Comparison of ENCODE assay signal across 27 mouse cellular contexts in genomic region chr9:121865425-121866008, GRCm38 (mm10). TPM values are rescaled to one million over a fixed set of nuclear protein-coding genes. Genes with fewer than 3 reads are reported as not detected.
DNase-seq lines count a peak whose midpoint lies in the region; ATAC-seq and TF ChIP-seq lines count a peak whose summit lies in the region.
"Had no signal": no experiment of that assay in that cellular context is flagged by ENCODE, and none has a peak within 500 bp of the region (broad histone marks: within the 10 kb centered on the region; RNA-seq: fewer than 3 reads in every experiment).

No protein-coding gene starts in this region.

- no peaks in the 10 kb centered on the region for H3K36me3 ChIP-seq in heart, embryonic 10.5 days
- H3K36me3 ChIP-seq in lung, postnatal 0 days (ENCODE audit: insufficient read depth, low read length): no peaks in the 10 kb centered on the region
- H3K36me3 ChIP-seq in small intestine, adult 2 months (ENCODE audit: control insufficient read depth, insufficient read depth, low read length): no peaks in the 10 kb centered on the region
- H3K36me3 ChIP-seq: hindbrain, embryonic 15.5 days; midbrain, embryonic 12.5 days had no signal

- H3K27me3 ChIP-seq in heart, embryonic 10.5 days (ENCODE audit: insufficient read depth, poor library complexity, severe bottlenecking): no peaks in the 10 kb centered on the region
- no peaks in the 10 kb centered on the region for H3K27me3 ChIP-seq in lung, postnatal 0 days (replicated peaks; ENCODE audit: insufficient read depth, low read length)
- no peaks in the 10 kb centered on the region; the same call in 1 of the 2 replicates for H3K27me3 ChIP-seq in small intestine, adult 2 months (ENCODE audit: control insufficient read depth, insufficient read depth, low read length)
- H3K27me3 ChIP-seq: hindbrain, embryonic 15.5 days; midbrain, embryonic 12.5 days had no signal

- no peak overlapping the region for H3K4me3 ChIP-seq in heart, embryonic 10.5 days
- no peak overlapping the region for H3K4me3 ChIP-seq in lung, postnatal 0 days (ENCODE audit: low read depth, low read length)
- H3K4me3 ChIP-seq in small intestine, adult 2 months (ENCODE audit: low read depth, low read length): no peak overlapping the region
- H3K4me3 ChIP-seq: hindbrain, embryonic 15.5 days; left cerebral cortex, adult 2 months; midbrain, embryonic 12.5 days had no signal

- no peak overlapping the region for H3K9ac ChIP-seq in lung, postnatal 0 days (replicated peaks; ENCODE audit: low read depth)
- H3K9ac ChIP-seq: forebrain, postnatal 0 days; hindbrain, embryonic 15.5 days; midbrain, embryonic 12.5 days had no signal

- H3K9me3 ChIP-seq in heart, embryonic 10.5 days: no peaks in the 10 kb centered on the region
- H3K9me3 ChIP-seq in lung, postnatal 0 days (ENCODE audit: low read length): no peaks in the 10 kb centered on the region
- H3K9me3 ChIP-seq: hindbrain, embryonic 15.5 days; midbrain, embryonic 12.5 days had no signal

- TF ChIP-seq POLR2A in brain, embryonic 14.5 days (IDR thresholded peaks at IDR 0.05; ENCODE audit: borderline replicate concordance, extremely low read depth, insufficient read depth, insufficient read length, poor library complexity, severe bottlenecking): no peak
- no peak for TF ChIP-seq POLR2A in small intestine, adult 2 months (IDR thresholded peaks at IDR 0.05; ENCODE audit: low read depth, low read length)

- 0 out of 2 replicates have a peak, but pooled peaks cover 6% of the 10 kb centered on the region for H3K4me1 ChIP-seq in heart, embryonic 10.5 days
- H3K4me1 ChIP-seq in lung, postnatal 0 days (ENCODE audit: insufficient read depth, low read depth, low read length): no peaks in the 10 kb centered on the region; the same call in 1 of the 2 replicates
- peaks cover 9% of the 10 kb centered on the region; the same call in 1 of the 2 replicates for H3K4me1 ChIP-seq in small intestine, adult 2 months (ENCODE audit: control insufficient read depth, insufficient read depth, insufficient read length, low read length)

- WGBS in heart, embryonic 10.5 days: 51% methylated on average over 3 of the region's 3 CpGs
- WGBS in lung, postnatal 0 days: 44% methylated on average over 3 of the region's 3 CpGs
- WGBS in small intestine, adult 2 months: 50% methylated on average over 3 of the region's 3 CpGs

- ATAC-seq in lung, postnatal 0 days: peak; percentile 52
- ATAC-seq in erythroid progenitor cell, adult 5-6 weeks (replicated peaks; ENCODE audit: low FRiP score, poor library complexity, severe bottlenecking): no peak
- ATAC-seq: forebrain, postnatal 0 days had no signal

- no peak overlapping the region for H3K27ac ChIP-seq in heart, embryonic 10.5 days
- H3K27ac ChIP-seq in lung, postnatal 0 days (ENCODE audit: low read length): no peak overlapping the region
- H3K27ac ChIP-seq in small intestine, adult 2 months (ENCODE audit: insufficient read depth, low read depth, low read length): peak overlapping the region; percentile 48
- H3K27ac ChIP-seq: hindbrain, embryonic 15.5 days; left cerebral cortex, adult 2 months; macrophage; midbrain, embryonic 12.5 days had no signal

- H3K4me2 ChIP-seq in lung, postnatal 0 days (replicated peaks; ENCODE audit: low read depth, low read length): no peak overlapping the region
- H3K4me2 ChIP-seq: heart, embryonic 11.5 days; hindbrain, embryonic 15.5 days; liver, embryonic 11.5 days; midbrain, embryonic 12.5 days had no signal

- no peak for TF ChIP-seq EP300 in lung, postnatal 0 days (IDR thresholded peaks at IDR 0.05)

- DNase-seq in heart, embryonic 10.5 days (ENCODE audit: low spot score): peak; percentile 43
- DNase-seq in heart, postnatal 4 days: no peak
- peak; percentile 33 for DNase-seq in lung, postnatal 0 days (ENCODE audit: low spot score)
- DNase-seq in lung, postnatal 36 days: no peak
- DNase-seq in brain, embryonic 14.5 days (ENCODE audit: low read depth): peak; percentile 44
- DNase-seq in left cerebral cortex, adult 9 months (ENCODE audit: low spot score in 2 of 2): no peak
- DNase-seq: B cell, adult 2 months; cerebellum, adult 9-11 months; forebrain, postnatal 0 days; gastrocnemius, postnatal 36 days; heart, postnatal 10 days; kidney, adult 9 months; kidney, postnatal 25 days; lung, adult 18-20 months; right cerebral cortex, adult 18-20 months had no signal

- TF ChIP-seq CTCF in lung, postnatal 0 days (IDR thresholded peaks at IDR 0.05): no peak
- no peak for TF ChIP-seq CTCF in brain, embryonic 14.5 days (IDR thresholded peaks at IDR 0.05; ENCODE audit: borderline replicate concordance, extremely low read depth, insufficient read depth, insufficient read length)
- no peak for TF ChIP-seq CTCF in small intestine, adult 2 months (IDR thresholded peaks at IDR 0.05; ENCODE audit: extremely low read depth, insufficient read length, insufficient replicate concordance, low read depth, low read length)

RNA-seq across cellular contexts. Expression of gene Higd1a, which starts 7.4 kb away (rescaled TPM):
- polyA plus RNA-seq in heart, embryonic 10.5 days (2016; fragmentation: Nextera tagmentation; extraction: Ambion mirVana): 254 and 270 TPM in 2 replicates
- 100 to 1,000 TPM; 153 to 165 TPM for total RNA-seq in heart, postnatal 4 days (2021)
- 164 and 206 TPM in 2 replicates for polyA plus RNA-seq in lung, postnatal 0 days (2015; fragmentation: Nextera tagmentation; extraction: Ambion mirVana)
- 42.6 and 43.8 TPM in 2 replicates for polyA plus RNA-seq in brain, embryonic 14.5 days (2012; rRNA removed)
- polyA plus RNA-seq in small intestine, adult 2 months (2012; rRNA removed): 7.0 and 11.4 TPM in 2 replicates
- 23.4 and 24.3 TPM in 2 replicates for total RNA-seq in erythroid progenitor cell, adult 5-6 weeks (2015; ENCODE audit: low replicate concordance)
- 11.7 and 19.4 TPM in 2 replicates for total RNA-seq in erythroid progenitor cell, adult 5-6 weeks (2017; ENCODE audit: low replicate concordance)

RNA-seq across cellular contexts. Expression of gene Ccdc13, which starts 26.3 kb away (rescaled TPM):
- polyA plus RNA-seq in heart, embryonic 10.5 days (2016; fragmentation: Nextera tagmentation; extraction: Ambion mirVana): 0.21 and 0.28 TPM in 2 replicates
- total RNA-seq in heart, postnatal 4 days (2021): not detected
- polyA plus RNA-seq in lung, postnatal 0 days (2015; fragmentation: Nextera tagmentation; extraction: Ambion mirVana): 1.8 and 2.0 TPM in 2 replicates
- polyA plus RNA-seq in brain, embryonic 14.5 days (2012; rRNA removed): 2.7 and 2.9 TPM in 2 replicates
- 0.65 TPM in 1 of 2 replicates, not detected in the other for polyA plus RNA-seq in small intestine, adult 2 months (2012; rRNA removed)
- total RNA-seq in erythroid progenitor cell, adult 5-6 weeks (2015; ENCODE audit: low replicate concordance): not detected in 2 replicates
- not detected in 2 replicates for total RNA-seq in erythroid progenitor cell, adult 5-6 weeks (2017; ENCODE audit: low replicate concordance)
- total RNA-seq: heart, postnatal 10 days had no signal
- polyA plus RNA-seq: macrophage had no signal

RNA-seq across cellular contexts. Expression of gene Ackr2, which starts 32.6 kb away (rescaled TPM):
- 0.31 TPM in 1 of 2 replicates, not detected in the other for polyA plus RNA-seq in heart, embryonic 10.5 days (2016; fragmentation: Nextera tagmentation; extraction: Ambion mirVana)
- 1 to 10 TPM; 3.1 to 5.8 TPM for total RNA-seq in heart, postnatal 4 days (2021)
- polyA plus RNA-seq in lung, postnatal 0 days (2015; fragmentation: Nextera tagmentation; extraction: Ambion mirVana): 14.8 and 16.2 TPM in 2 replicates
- 2.1 TPM in 2 replicates for polyA plus RNA-seq in brain, embryonic 14.5 days (2012; rRNA removed)
- 0.42 and 1.4 TPM in 2 replicates for polyA plus RNA-seq in small intestine, adult 2 months (2012; rRNA removed)
- not detected in 2 replicates for total RNA-seq in erythroid progenitor cell, adult 5-6 weeks (2015; ENCODE audit: low replicate concordance)
- total RNA-seq in erythroid progenitor cell, adult 5-6 weeks (2017; ENCODE audit: low replicate concordance): not detected in 2 replicates
- polyA plus RNA-seq: heart, embryonic 11.5 days; macrophage had no signal

RNA-seq across cellular contexts. Expression of gene Cyp8b1, which starts 50.6 kb away (rescaled TPM):
- polyA plus RNA-seq in heart, embryonic 10.5 days (2016; fragmentation: Nextera tagmentation; extraction: Ambion mirVana): not detected in 2 replicates
- total RNA-seq in heart, postnatal 4 days (2021): not detected
- 0.10 and 0.18 TPM in 2 replicates for polyA plus RNA-seq in lung, postnatal 0 days (2015; fragmentation: Nextera tagmentation; extraction: Ambion mirVana)
- not detected in 2 replicates for polyA plus RNA-seq in brain, embryonic 14.5 days (2012; rRNA removed)
- polyA plus RNA-seq in small intestine, adult 2 months (2012; rRNA removed): not detected in 2 replicates
- not detected in 2 replicates for total RNA-seq in erythroid progenitor cell, adult 5-6 weeks (2015; ENCODE audit: low replicate concordance)
- total RNA-seq in erythroid progenitor cell, adult 5-6 weeks (2017; ENCODE audit: low replicate concordance): not detected in 2 replicates
- total RNA-seq: forebrain, postnatal 0 days; gastrocnemius, postnatal 36 days; heart, postnatal 10 days; layer of hippocampus, adult 8-10 months; left cerebral cortex, adult 2 months had no signal
- polyA plus RNA-seq: cortical plate, adult 2 months; embryonic facial prominence, embryonic 11.5 days; forebrain, postnatal 0 days; heart, embryonic 11.5 days; hindbrain, embryonic 15.5 days; limb, embryonic 11.5 days; liver, embryonic 11.5 days; macrophage; midbrain, embryonic 12.5 days had no signal

Comparison
In these comparisons a context has a peak if more than half of its experiments do, and no peak if none do; other contexts are left out.
1. DNase-seq: peak in heart, embryonic 10.5 days (single experiment), lung, postnatal 0 days (single experiment) and brain, embryonic 14.5 days (single experiment); none in heart, postnatal 4 days (single experiment), lung, postnatal 36 days (single experiment) and left cerebral cortex, adult 9 months (0 of 2).